Mouse (Mus musculus) liver, adult 2 months (tissue): ENCODE measurements at regions not wholly inside any gene's neighbourhood (a gene's known extent, or its start where the extent isn't known, plus 50 kb on each side); places are given as distances from the start of the nearest gene placed in this dataset.

Experiments used
- CTCF ChIP-seq: fragments of 200-500 bp; IDR thresholded peaks from 2 replicates; pipeline ENCODE4 v1.5.1; 2011; ENCODE audit warnings: low read depth, low read length, control low read depth
- POLR2A ChIP-seq: fragments of 200-500 bp; IDR thresholded peaks from 2 replicates; pipeline ENCODE4 v1.6.1; 2011; ENCODE audit warnings: low read length, control low read depth; ENCODE audit not compliant: insufficient read depth; ENCODE audit errors: extremely low read depth

DNA sequence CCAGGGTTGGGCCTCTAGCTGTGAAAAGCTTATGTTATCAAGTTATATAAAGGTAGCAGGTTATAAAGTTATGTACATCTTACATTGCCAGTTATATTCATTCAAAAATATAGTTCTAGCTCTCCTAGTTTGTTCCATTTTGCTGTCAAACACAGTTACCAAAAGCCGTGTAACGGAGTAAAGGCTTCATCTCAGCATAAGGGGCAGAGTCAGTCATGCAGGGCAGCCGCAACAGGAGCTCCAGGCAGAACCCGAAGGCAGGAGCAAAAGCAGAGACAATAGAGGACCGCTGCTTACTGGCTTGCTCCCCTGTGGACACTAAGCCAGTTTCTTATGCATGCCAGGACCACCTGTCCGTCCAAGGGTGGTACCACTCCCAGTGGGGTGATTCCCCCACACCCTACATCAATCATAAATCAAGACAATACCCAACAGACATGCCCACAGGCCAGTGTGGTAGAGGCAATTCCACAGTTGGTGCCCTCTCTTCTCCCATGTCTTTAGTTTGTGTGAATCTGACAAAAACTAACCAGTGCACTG, 67.7 kb upstream of the Vamp9 start:
- TF ChIP-seq CTCF (no peak), POLR2A (no peak)
